Mouse (Mus musculus): ENCODE data around the gene Hagh.

Gene Hagh

DNA sequence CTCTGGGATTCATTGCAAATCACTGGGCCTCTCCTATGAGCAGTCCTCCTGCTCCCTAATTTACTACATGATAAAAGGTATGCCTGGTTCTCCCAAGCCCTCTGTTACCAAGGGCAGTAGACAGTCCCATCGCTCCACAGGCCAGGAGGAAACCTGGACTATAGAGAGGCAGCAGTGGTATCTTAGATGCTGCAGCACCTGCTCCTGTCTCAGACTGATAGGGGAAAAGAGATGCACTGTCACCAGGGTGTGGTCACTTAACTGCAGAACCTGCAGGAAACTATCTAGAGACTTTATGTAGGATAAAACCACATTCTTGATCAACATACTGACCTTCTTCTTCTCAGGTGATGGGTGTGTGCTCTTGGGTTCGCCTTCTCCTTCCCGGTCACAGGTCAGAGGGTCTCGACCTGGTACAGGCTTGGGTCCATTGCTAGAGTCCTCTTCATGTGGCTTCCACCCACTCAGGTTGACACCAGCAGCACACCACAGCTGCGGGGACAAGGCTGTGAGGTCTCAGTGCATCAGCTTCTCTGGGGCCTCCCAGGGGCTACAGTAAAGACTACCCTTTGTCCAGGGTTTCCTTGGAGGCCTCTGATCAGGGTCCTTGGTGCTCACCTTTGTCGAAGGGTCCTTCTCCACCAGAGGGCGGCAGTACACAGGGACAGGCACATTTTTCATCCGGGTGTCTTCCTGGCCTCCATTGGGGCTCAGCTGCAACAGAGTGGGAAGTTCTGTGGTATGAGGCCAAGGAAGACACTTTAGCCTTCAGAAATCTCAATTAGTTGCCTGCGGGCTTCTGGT lies 62.9 kb downstream of the Hagh start:
- no peak for DNase-seq (ENCODE audit: low spot score in 2 of 2)

DNA sequence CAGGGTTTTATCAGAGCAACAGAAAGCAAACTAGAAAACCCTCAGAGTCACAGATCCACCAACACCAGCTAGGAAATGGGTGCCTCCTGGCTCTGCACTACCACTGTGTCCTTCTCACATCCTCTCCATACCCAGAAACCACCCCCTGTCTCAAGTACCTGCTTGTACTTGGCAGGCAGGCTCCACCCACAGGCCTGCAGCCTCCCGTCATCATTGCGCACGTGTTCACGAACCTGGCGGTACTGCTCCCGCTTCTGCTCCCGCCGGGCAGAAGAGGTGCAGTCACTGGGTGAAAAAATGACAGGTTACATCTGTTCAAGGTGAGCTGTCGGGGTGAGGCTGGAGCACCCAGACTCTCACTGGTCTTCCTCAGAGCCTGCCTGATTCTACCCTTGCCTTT lies 63.8 kb downstream of the Hagh start:
- no peak for DNase-seq (ENCODE audit: low spot score in 2 of 2)

DNA sequence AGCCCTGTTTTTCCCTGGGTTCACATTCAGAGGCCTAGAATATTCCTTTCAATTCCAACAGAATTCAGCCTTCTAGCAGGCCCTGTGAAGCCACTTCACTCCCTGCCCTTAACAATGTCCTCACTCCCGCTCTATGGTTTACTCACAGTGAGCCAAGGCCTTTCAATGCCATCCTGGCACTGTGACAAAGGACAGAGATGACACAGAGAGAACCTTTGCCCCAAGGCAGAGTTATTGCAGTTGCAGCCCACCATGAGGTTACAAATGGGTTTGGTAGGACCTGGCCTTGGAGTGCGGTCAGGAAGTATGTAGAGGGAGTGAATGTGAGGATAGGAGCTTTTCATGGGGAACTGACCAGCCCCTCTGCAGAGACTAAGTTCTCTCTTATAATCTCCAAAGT lies 67.6 kb downstream of the Hagh start:
- no peak for DNase-seq (ENCODE audit: low spot score in 2 of 2)

DNA sequence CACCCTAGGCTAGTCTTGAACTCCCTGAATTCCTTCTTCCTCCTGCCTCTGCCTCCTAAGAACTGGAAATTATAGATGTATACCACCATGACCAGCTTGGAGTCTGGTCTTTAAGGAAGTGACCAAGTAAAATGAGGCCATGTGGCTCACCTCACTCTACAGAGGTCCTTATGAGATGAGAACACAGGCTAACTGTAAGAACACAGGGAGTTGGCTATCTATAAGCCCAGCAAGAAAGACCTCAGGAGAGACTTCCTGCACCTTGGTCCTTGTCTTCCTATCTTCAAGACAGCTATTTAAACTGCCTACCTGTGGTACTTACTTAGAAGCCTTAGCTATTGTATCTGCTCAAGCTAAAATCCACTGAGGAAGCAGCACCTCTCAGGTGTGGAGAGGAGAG lies 74.0 kb downstream of the Hagh start:
- no peak for DNase-seq (ENCODE audit: low spot score in 2 of 2)

All from frontal cortex, postnatal 36 days (tissue).